ENCODE assay signal across 28 mouse cellular contexts in the genomic region with DNA sequence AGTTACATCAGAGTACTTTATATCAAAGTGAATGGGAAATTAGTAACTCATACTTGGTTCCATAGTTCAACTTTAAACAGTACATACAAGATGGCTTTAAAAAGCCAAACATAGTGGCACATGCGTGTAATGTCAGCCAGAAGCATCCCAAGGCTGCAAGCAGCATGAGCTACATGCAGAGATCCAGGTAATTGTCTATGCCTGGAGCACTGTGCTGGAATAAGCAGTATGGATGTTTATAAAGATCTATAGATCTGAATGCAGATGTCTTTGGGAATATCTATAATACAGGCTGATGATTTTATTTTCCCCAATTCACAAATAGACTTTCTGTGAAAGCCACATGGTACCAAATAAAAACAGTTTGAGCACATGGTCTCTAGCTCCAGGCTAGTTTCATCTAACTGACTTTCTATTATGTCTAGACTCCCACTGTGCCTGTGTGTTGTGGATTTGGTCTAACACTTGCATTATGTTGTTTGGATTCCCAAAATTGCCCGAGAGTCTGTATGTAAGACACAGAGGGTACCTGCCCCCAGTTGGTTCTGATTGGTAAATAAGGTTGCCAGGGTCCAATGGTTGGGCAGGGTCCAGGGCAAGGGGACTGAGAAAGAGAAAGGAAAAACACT.
DNase-seq lines count a peak whose midpoint lies in the region; ATAC-seq lines count a peak whose summit lies in the region.
"Had no signal": no experiment of that assay in that cellular context is flagged by ENCODE, and none has a peak within 500 bp of the region (broad histone marks: within the 10 kb centered on the region; RNA-seq: fewer than 3 reads in every experiment).

No protein-coding gene starts in this region.

- no peaks in the 10 kb centered on the region for H3K4me1 ChIP-seq in hindbrain, embryonic 14.5 days (replicated peaks; ENCODE audit: control insufficient read depth, insufficient read depth, low read length)
- H3K4me1 ChIP-seq in hindbrain, embryonic 10.5 days (replicated peaks) = no peaks in the 10 kb centered on the region
- H3K4me1 ChIP-seq in neural tube, embryonic 12.5 days = no peaks in the 10 kb centered on the region
- H3K4me1 ChIP-seq: embryonic facial prominence, embryonic 10.5 days; embryonic facial prominence, embryonic 13.5 days; forebrain, embryonic 12.5 days; forebrain, embryonic 15.5 days; heart, embryonic 12.5 days; heart, embryonic 15.5 days had no signal

- WGBS in hindbrain, embryonic 14.5 days = 73% methylated on average over 2 of the region's 2 CpGs
- WGBS in hindbrain, embryonic 10.5 days = 81% methylated on average over 2 of the region's 2 CpGs
- WGBS in neural tube, embryonic 12.5 days = 78% methylated on average over 2 of the region's 2 CpGs

- H3K36me3 ChIP-seq in hindbrain, embryonic 14.5 days (replicated peaks; ENCODE audit: control insufficient read depth, insufficient read depth) = no peaks in the 10 kb centered on the region
- no peaks in the 10 kb centered on the region for H3K36me3 ChIP-seq in hindbrain, embryonic 10.5 days
- H3K36me3 ChIP-seq in neural tube, embryonic 12.5 days = no peaks in the 10 kb centered on the region
- H3K36me3 ChIP-seq: embryonic facial prominence, embryonic 10.5 days; embryonic facial prominence, embryonic 13.5 days; forebrain, embryonic 12.5 days; forebrain, embryonic 15.5 days; G1E; heart, embryonic 12.5 days; heart, embryonic 15.5 days had no signal

- H3K9ac ChIP-seq in hindbrain, embryonic 14.5 days = no peak overlapping the region
- no peak overlapping the region for H3K9ac ChIP-seq in neural tube, embryonic 12.5 days
- H3K9ac ChIP-seq: embryonic facial prominence, embryonic 13.5 days; forebrain, embryonic 12.5 days; forebrain, embryonic 15.5 days; heart, embryonic 12.5 days; heart, embryonic 15.5 days had no signal

- no peak for DNase-seq in hindbrain, embryonic 14.5 days (ENCODE audit: low spot score)
- no peak for DNase-seq in hindbrain, embryonic 10.5 days (ENCODE audit: low spot score)
- DNase-seq in left cerebral cortex, postnatal 4 days = peak; percentile 10
- DNase-seq in left cerebral cortex, postnatal 25 days (ENCODE audit: low spot score in 2 of 2) = no peak
- no peak for DNase-seq in neural tube, embryonic 10.5 days (ENCODE audit: extremely low spot score, low spot score)
- no peak for DNase-seq in spleen, postnatal 10 days (ENCODE audit: low spot score in 2 of 2)
- DNase-seq: adrenal gland, postnatal 10 days; adrenal gland, postnatal 36 days; B cell, adult 2 months; cerebellum, adult 18-20 months; cerebellum, adult 9-11 months; cerebellum, postnatal 36 days; embryo, embryonic 11 days; gastrocnemius, postnatal 25 days; heart, adult 18-20 months; heart, postnatal 10 days; heart, postnatal 36 days had no signal

- H3K27me3 ChIP-seq in hindbrain, embryonic 14.5 days (ENCODE audit: control insufficient read depth, insufficient read depth, low read length) = no peaks in the 10 kb centered on the region
- no peaks in the 10 kb centered on the region for H3K27me3 ChIP-seq in hindbrain, embryonic 10.5 days (ENCODE audit: insufficient read depth, poor library complexity, severe bottlenecking)
- no peaks in the 10 kb centered on the region for H3K27me3 ChIP-seq in neural tube, embryonic 12.5 days (replicated peaks)
- H3K27me3 ChIP-seq: CH12.LX; embryonic facial prominence, embryonic 13.5 days; forebrain, embryonic 12.5 days; forebrain, embryonic 15.5 days; heart, embryonic 12.5 days; heart, embryonic 15.5 days; Patski had no signal

- peak; percentile 59; the same call in 1 of the 2 replicates for ATAC-seq in hindbrain, embryonic 14.5 days (ENCODE audit: low FRiP score)
- ATAC-seq in neural tube, embryonic 12.5 days (ENCODE audit: low FRiP score, low read depth) = 0 out of 2 replicates have a peak, but pooled peaks have one; percentile 25
- ATAC-seq: forebrain, embryonic 15.5 days; Patski had no signal

- no peak overlapping the region for H3K4me2 ChIP-seq in hindbrain, embryonic 14.5 days (replicated peaks)
- H3K4me2 ChIP-seq in neural tube, embryonic 12.5 days (replicated peaks) = no peak overlapping the region
- H3K4me2 ChIP-seq: embryonic facial prominence, embryonic 13.5 days; forebrain, embryonic 12.5 days; forebrain, embryonic 15.5 days; heart, embryonic 12.5 days; heart, embryonic 15.5 days had no signal

- H3K4me3 ChIP-seq in hindbrain, embryonic 14.5 days (replicated peaks; ENCODE audit: low read length) = no peak overlapping the region
- H3K4me3 ChIP-seq in hindbrain, embryonic 10.5 days = no peak overlapping the region
- H3K4me3 ChIP-seq in neural tube, embryonic 12.5 days = no peak overlapping the region
- H3K4me3 ChIP-seq: embryonic facial prominence, embryonic 10.5 days; embryonic facial prominence, embryonic 13.5 days; erythroblast, embryonic 14.5 days; forebrain, embryonic 12.5 days; forebrain, embryonic 15.5 days; heart, embryonic 12.5 days; heart, embryonic 15.5 days had no signal

- no peaks in the 10 kb centered on the region for H3K9me3 ChIP-seq in hindbrain, embryonic 14.5 days (ENCODE audit: control insufficient read depth, low read length)
- H3K9me3 ChIP-seq in hindbrain, embryonic 10.5 days = no peaks in the 10 kb centered on the region
- H3K9me3 ChIP-seq in neural tube, embryonic 12.5 days = no peaks in the 10 kb centered on the region
- H3K9me3 ChIP-seq: embryonic facial prominence, embryonic 10.5 days; embryonic facial prominence, embryonic 13.5 days; forebrain, embryonic 12.5 days; forebrain, embryonic 15.5 days; G1E; heart, embryonic 12.5 days; heart, embryonic 15.5 days had no signal

- intact Hi-C loops in left cerebral cortex, postnatal 4 days (cut with DNase I) = no loop called here
- intact Hi-C loops in left cerebral cortex, postnatal 25 days (cut with DNase I) = no loop called here

- no peak overlapping the region for H3K27ac ChIP-seq in hindbrain, embryonic 14.5 days
- no peak overlapping the region for H3K27ac ChIP-seq in hindbrain, embryonic 10.5 days
- no peak overlapping the region for H3K27ac ChIP-seq in neural tube, embryonic 12.5 days
- H3K27ac ChIP-seq: embryonic facial prominence, embryonic 10.5 days; embryonic facial prominence, embryonic 13.5 days; forebrain, embryonic 12.5 days; forebrain, embryonic 15.5 days; heart, embryonic 15.5 days had no signal
